Mouse (Mus musculus) erythroid progenitor cell, adult 5-6 weeks (primary cell): Measurements from ENCODE around the gene BC049715. TPM values are rescaled to one million over a fixed set of nuclear protein-coding genes. Genes with fewer than 3 reads are reported as not detected.

Experiments used
- ATAC-seq: replicated peaks from 2 replicates; pipeline ENCODE4 v1.8.0; 2016; ENCODE audit warnings: moderate number of reproducible peaks, mild to moderate bottlenecking, moderate TSS enrichment, inconsistent platforms; ENCODE audit not compliant: poor library complexity, low FRiP score, severe bottlenecking
- total RNA-seq, 2 experiments: library from RNA; stranded (forward) in 1 of 2; stranded (reverse) in 1 of 2; fragments of 150-400 nt in 1 of 2; fragments of 186-747, 209-891 nt in 1 of 2; gene quantifications; 2 replicates each; pipeline versions ENCODE4 v1.2.3 to v1.2.4; 2015 to 2017; ENCODE audit warnings: low replicate concordance in 2 of 2

BC049715 gene
- total RNA-seq (2015; ENCODE audit: low replicate concordance) (6.3 and 8.3 TPM in 2 replicates), total RNA-seq (2017; ENCODE audit: low replicate concordance) (0.91 and 3.6 TPM in 2 replicates)

DNA sequence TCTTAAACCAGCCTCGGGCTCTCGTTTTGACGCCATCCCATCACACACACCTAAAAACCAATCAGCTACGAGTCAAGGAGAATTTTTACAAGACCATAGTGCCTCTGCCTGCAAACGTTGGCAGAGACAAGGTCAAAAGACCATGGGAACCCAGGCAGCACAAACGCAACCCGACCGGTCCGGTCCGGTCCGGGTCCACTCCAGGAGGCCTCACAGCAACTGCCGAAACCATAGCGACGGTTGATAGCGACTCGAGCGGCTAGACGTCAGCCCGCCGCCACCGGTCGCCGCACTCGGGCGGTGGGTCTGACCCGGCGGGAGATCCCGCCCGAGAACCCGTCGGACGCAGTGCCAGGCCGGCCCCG lies at the start of gene BC049715:
TSS of gene BC049715 (plus strand) at position 111 of the 365 bp plus-strand sequence.
- ATAC-seq: peak; percentile 40

- no peak for ATAC-seq
Observed at GRCm38 (mm10) chr6:136781377-136781986, 45.9 kb upstream of the BC049715 start, which contains the start of gene Gucy2c. Gucy2c (minus strand) TSS chr6:136781765.

DNA sequence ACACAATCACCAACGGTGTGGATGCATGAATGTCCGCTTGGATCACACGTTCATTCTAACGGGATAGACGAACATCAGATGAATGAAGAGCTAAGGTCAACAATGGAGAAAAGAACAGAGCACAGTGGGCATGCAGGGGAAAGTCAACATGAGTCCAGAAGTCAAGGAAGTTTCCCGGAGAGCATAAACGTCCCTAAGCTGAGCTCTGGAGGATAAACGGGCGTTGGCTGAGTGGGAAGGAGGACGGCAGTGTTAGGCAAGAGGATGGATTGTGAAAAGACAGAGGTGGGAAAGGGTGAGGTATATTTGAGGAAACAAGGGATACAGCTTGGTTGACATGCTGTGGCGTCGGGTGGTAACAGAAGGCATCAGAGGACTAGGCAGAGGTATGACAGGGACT lies 45.3 kb upstream of the BC049715 start:
- ATAC-seq: no peak

DNA sequence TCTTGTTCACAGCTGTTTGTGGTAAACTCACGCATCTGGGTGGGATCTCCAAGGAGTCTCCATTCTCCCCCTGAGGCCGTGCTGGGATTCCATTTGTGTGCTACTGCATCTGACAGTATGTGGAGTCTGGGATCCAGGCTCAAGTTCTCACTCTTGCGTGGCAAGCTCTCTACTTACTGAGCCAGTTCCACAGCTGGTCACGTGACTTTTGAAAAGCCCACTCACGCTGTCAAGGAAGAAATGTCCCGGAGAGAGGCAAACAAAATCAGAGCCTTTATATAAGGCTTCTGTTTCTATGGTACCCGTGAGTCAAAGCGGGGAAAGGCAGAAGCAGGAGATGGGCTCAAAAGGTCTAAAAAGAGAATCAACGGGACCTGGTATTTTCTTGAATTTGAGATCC lies 44.7 kb upstream of the BC049715 start:
- ATAC-seq: no peak

- ATAC-seq: no peak
Observed at GRCm38 (mm10) chr6:136789391-136789971, 37.9 kb upstream of the BC049715 start.

DNA sequence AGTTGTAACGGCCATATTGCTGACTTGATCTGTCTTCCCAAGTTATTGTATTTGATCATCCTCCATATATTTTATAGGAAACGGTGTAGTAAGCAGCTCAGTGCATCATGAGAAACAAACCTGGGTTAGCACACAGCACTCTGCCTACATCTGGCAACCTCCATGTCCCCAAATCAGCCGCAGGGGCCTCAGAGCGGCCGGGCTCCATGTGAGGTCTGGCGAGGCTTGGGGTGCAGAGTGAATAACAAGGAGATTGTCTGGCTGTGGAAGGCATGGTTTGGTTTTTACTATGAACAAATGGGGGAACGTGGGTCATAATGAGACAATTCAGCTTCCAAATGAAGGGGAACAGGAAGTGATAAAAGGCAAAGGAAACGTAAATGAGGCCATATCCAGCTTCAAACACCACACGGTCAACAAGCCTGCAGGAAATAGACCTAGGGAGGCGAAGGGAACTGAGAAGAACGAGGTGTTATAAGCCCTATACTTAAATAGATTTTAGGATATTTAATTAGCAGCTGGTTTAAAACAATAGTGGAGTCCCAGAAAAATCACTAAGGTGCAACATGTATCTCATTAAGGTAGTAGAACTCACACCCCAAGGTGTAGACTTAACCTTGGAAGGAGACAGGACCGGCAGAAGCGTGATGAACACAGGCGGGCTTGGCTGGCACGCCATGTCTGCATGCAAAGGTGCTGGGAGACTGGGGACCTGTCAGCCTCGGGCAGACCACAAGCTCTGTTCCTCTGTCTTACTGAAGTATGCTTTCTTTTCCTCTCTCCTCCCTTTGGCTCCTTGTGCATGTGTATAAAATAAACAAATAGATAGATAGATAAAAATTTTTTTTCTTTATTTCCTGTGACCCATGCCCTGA lies 34.3 kb upstream of the BC049715 start:
- no peak for ATAC-seq

DNA sequence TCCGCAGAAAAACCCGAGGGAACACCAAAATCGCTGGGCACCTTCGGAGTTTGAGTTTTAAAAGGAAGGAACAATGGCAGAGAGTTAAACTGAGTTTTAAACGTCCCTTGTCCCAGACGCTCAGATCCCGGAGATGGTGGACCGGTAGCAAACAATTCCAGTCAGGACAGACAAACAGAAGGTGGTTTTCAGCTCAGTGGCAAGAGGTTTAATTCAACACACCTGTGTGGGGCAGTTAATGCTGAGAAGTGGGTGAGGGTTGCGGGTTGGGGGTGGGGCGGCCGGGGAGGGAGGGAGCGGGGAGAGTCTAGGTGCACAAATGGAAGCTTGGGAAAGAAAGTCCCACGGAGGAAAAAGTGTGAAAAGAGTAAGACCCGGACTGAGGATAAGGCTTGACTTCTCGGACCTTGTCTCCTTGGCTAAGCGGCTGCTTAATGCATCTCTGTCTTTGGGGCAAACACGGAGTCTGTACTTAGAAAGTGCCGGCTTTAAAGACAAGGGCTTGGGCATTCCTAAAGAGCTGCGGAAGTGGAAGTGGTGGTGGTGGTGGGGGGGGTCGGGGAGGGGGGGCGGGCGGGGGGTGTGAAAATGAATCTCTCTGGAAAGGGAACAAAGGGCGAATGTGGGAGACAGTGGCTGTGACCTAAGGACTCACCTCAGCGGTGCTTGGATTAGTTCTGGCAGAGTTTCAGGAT lies 33.4 kb upstream of the BC049715 start:
- ATAC-seq: no peak

DNA sequence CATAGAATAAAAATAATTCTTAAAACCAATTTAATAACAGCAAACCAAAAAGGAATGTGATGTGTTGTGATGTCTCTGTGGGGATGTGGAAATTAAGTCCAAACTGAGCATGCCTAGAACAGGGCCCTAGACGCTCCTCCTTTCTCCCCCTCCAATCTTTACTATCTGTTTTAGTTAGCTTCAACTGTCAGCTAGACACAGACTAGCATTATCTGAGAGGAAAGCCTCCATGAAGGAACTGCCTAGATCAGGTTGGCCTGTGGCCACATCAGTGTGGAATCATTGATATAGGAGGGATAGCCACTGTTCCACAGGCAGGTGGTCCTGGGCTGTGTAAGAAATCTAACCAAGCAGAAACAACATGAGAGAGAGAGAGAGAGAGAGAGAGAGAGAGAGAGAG lies 32.3 kb upstream of the BC049715 start:
- no peak for ATAC-seq

DNA sequence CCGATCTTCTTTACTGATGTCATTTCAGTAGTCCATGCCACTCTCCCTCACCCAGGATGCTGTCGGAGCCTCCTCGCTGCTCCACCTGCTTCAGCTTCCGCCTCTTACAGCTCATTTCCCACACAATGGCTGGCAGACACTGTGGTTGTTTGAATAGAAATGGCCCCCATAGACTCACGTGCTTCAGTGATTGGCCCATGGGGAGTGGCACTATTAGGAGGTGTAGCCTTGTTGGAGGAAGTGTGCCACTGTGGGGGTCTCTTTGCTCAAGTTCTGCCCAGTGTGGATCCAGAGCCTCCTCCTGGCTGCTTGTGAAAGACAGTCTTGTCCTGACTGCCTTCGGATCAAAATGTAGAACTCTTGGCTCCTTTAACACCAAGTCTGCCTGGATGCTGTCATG lies 31.6 kb upstream of the BC049715 start:
- ATAC-seq: no peak

DNA sequence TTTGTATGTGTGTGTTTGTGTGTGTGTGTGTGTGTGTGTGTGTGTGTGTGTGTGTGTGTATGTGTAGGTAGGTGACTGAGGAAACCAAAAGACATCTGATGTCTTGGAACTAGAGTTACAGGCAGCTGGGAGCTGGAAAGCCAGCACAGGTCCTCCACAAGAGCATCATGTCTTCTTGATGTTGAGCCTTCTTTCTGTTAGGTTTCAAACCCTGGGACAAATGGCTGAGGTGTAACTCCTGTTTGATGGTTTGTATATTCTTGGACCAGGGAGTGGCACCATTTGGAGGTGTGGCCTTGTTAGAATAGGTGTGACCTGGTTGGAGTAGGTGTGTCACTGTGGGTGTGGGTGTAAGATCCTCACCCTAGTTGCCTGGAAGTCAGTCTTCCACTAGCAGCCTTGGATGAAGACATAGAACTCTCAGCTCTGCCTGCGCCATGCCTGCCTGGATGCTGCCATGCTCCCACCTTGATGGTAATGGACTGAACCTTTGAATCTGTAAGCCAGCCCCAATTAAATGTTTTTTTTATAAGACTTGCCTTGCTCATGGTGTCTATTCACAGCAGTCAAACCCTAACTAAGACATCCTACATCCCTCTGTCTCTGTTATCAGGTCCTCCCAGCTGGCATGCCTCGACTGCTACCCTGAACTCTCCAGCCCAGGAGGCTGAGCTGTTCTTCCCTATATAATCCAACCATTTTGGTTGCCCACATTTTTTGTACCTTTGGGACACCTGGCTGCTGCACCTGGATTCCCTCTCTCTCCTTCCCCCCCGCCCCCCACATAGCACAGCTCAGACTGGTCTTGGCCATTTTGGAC lies 29.3 kb upstream of the BC049715 start:
- ATAC-seq: peak; percentile 92

- ATAC-seq: no peak
Observed at GRCm38 (mm10) chr6:136800710-136801109, 26.7 kb upstream of the BC049715 start.

DNA sequence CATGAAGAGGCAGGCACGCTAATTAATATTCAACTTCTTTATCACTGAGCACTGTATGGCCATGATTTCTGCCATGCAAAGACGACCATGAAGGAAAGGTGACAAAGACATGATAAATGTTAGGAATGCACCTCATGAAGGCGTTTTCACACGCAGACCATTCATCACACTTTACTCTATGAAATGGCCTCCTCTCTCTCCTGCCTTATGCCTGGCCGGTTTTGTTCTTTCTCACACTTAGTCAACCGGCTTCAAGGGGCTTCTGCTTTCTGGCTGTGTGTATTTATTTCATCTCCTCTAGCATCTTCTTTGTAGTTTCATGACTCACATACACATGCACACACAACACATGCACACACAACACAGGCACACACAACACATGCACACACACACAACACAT lies 26.2 kb upstream of the BC049715 start:
- no peak for ATAC-seq

GRCm38 (mm10) chr6:136803093-136803738 lies 24.2 kb upstream of the BC049715 start:
- peak; percentile 1; the same call in 1 of the 2 replicates for ATAC-seq

- peak; percentile 62 for ATAC-seq
Observed at GRCm38 (mm10) chr6:136803739-136804633, 23.4 kb upstream of the BC049715 start, which contains the start of gene Hist4h4. Hist4h4 (minus strand) TSS chr6:136804415.

- no peak for ATAC-seq
Observed at GRCm38 (mm10) chr6:136804705-136805408, 22.6 kb upstream of the BC049715 start.

- ATAC-seq: no peak
Observed at GRCm38 (mm10) chr6:136805409-136805775, 22.0 kb upstream of the BC049715 start.

- ATAC-seq: no peak
Observed at GRCm38 (mm10) chr6:136806819-136807218, 20.6 kb upstream of the BC049715 start.
